Mouse (Mus musculus) kidney, postnatal 10 days (tissue): ENCODE measurements at regions not wholly inside any gene's neighbourhood (a gene's known extent, or its start where the extent isn't known, plus 50 kb on each side); places are given as distances from the start of the nearest gene placed in this dataset.
A peak's percentile ranks its signal among the peaks of the same experiment; 100 is the strongest.

Source experiments
- DNase-seq: peaks from one replicate; pipeline ENCODE4 v3.0.0; 2021; ENCODE audit warnings: mixed read lengths

GRCm38 (mm10) chr10:92219310-92219709, 502.9 kb downstream of the Nedd1 start:
- DNase-seq: no peak

- DNase-seq: no peak
Measured at GRCm38 (mm10) chr10:92170856-92171255, 551.4 kb downstream of the Nedd1 start.

DNA sequence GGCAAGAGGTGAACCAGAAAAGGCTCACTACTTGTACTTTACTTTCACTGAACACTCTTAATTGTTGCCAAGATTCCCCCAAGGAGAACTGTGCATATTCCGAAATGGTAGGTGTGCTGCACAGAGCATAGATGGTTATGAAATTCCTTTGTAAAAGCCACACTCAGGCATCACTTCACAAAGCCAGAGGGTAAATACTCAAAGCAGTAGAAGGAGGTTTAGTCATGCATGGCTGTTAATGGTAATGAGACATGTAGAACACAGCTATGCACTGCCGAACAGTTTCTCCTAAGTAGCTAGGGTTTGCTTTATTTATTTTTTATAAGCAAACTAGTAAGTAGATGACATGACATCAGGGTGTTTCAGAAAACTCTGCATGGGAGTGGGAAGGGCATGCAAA, 556.2 kb downstream of the Nedd1 start:
- no peak for DNase-seq

- no peak for DNase-seq
Measured at GRCm38 (mm10) chr10:92164991-92165390, 557.2 kb downstream of the Nedd1 start.

DNA sequence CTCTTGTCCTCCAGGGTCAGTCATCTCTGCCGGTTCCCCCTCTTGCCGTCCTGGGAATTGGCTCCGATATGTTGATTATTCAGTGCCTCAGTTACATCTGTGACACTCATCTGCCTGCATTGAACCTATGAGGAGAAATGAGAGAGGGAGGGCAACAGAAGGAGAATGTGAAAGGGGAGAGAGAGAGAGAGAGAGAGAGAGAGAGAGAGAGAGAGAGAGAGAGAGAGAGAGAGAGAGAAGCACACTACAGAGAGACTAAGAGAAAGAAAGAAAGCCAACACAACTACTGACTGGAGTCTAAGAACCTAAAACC, 557.6 kb downstream of the Nedd1 start:
- DNase-seq: no peak

DNA sequence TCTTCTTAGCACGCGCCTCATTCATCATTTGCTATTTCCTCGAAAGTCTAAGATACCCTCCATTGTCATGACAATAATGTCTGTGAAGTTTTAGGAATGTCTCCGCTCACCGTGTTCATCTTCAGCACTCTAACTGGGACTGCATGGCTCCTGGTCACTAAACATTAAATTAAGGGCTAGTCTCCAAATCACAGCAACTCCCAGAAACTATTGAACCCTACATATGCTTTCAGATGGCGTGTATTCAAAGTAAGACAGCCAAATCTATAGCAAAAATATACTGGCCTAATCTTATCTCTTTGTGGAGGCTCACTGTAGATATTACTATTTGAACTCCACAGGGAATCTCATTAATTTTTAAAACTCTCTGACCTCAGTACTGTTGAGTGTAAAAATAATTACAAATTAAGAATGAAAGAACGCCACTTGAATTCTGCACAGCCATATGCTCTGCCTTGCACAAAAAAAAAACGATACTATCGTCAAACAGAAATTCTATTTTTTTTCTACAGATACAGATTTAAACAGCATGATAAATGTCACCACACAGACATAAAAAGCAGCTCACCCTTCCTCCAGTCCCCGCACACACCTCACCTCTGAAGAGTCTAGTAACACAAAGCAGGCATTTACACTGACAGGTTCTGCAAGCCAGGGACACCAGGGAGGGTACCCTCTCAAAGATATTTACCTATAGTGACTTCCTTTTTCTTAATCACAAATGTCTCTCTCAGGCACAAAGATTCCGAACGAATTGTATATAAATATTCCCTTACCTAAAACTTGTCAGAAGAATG, 558.2 kb downstream of the Nedd1 start:
- no peak for DNase-seq

- no peak for DNase-seq
Measured at GRCm38 (mm10) chr10:92163071-92163504, 559.1 kb downstream of the Nedd1 start.

GRCm38 (mm10) chr10:92162473-92163011, 559.7 kb downstream of the Nedd1 start:
- DNase-seq: peak; percentile 10

- DNase-seq: no peak
Measured at GRCm38 (mm10) chr10:92161501-92161900, 560.7 kb downstream of the Nedd1 start.

DNA sequence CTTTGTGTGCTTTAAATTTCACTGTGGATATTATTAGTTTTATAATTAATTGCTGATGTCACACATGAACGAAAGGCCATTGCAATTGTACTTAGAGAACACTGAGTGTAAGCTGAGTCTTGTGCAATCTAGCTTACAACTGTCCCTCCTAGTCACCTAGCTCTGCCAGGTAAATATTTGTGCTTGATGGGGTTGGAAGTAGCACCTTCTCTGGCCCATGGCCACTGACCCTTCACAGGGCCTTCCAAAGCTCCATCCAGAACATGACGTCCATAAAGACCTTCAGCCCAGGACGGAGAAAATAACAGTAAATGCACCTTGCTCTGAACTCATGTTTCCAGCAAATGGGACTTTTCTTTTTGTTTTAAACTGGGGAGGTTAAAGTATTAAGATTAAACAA, 576.0 kb downstream of the Nedd1 start:
- DNase-seq: no peak

- DNase-seq: no peak
Measured at GRCm38 (mm10) chr10:92135521-92135920, 586.7 kb downstream of the Nedd1 start.

GRCm38 (mm10) chr10:92112790-92113189, 609.4 kb downstream of the Nedd1 start:
- DNase-seq: no peak

GRCm38 (mm10) chr10:92106331-92106730, 615.9 kb downstream of the Nedd1 start:
- DNase-seq: no peak

GRCm38 (mm10) chr10:92103887-92104286, 618.3 kb downstream of the Nedd1 start:
- DNase-seq: no peak

GRCm38 (mm10) chr10:92102755-92103154, 619.5 kb downstream of the Nedd1 start:
- no peak for DNase-seq

DNA sequence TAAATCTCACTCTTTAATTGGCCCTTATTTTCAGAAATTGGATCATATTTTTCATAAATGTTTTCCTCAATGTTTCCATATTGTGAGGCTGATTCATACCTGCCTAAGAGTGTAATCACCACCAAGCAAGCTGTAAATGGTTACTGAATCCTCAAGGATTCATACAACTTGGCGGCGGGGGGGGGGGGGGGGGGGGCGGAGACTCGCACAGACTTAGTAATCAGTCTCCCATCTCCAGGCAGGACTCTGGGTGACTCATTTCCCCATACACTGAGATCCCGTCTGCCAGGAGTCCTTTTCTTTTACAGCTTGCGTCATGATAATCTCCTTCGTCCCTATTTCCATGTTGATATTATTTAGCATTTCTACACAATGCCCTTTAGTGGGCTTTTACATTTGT, 624.7 kb downstream of the Nedd1 start:
- no peak for DNase-seq

DNA sequence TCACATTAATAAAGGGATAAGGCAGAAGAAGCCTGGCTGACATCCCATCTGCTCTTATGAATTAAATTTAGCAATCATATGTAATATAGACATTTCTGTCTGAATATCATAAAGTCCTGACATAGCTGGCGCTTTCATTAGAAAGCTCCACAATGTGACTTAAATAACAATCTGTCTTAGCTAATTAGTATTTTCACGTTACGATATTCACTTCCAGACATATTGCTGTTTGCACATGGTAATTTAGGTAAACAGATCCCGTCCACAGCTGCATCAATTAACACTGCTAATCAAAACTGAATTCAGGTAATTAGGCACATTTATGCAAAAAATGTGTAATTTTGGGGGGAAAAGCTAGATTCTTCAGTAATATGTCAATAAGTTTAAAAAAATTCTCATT, 625.1 kb downstream of the Nedd1 start:
- no peak for DNase-seq

GRCm38 (mm10) chr10:92091480-92092395, 630.5 kb downstream of the Nedd1 start:
- no peak for DNase-seq

DNA sequence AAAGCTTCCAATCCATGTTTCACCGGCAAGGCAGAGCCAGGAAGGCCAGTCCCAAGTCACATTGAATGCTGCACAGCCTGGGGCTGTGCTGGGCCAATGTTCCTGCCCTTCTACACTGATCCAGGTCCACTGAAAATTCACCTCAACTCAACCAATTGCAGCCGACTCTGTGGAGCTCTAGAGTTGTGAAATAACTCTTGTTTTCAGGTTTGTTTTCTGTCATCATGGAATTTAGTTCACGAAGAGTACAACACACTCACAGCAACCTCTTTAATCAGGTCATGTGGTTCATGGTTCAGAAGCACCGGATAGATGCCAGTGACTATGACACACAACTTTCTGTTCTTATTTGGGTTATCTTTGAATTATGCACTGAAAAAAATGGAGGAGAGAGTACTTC, 640.1 kb downstream of the Nedd1 start:
- DNase-seq: no peak

- DNase-seq: no peak
Measured at GRCm38 (mm10) chr10:92081199-92081598, 641.0 kb downstream of the Nedd1 start.

- DNase-seq: no peak
Measured at GRCm38 (mm10) chr10:92079421-92079820, 642.8 kb downstream of the Nedd1 start.

DNA sequence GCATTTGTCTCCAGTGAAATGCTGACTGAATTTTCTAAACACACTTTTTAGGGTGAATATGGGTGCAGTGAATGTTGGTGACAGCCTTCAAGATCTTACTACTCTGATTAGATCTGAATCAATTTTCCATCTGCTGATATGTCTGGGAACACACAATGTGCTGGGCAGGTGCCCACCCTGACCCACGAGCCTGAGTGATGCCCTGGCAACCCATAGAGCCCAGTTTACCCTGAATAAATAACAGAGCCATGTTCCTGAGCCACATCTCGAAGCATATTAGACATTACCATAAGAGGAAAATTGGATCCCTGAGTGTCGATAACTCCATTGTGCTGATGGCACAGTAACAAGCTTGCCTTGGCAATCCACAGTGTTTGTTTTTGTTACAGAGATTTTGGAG, 644.9 kb downstream of the Nedd1 start:
- no peak for DNase-seq

DNA sequence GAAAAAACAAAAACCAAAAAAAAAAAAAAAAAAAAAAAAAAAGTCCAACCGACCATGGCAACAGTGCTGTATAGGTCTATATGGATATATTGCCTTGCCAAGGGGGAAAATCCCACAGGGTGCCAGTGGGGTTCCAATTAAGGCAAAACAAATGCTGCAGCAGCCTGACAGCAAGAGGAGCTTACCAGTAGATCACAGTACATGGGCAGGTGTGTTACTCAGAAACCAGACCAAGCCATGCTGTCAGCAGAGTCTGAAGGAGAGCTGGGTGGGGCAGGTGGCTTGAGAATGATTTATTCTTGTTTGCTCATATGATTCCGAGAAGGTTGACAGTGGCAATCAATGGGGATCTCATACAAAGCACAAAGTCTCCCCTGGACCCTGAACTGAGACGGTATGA, 645.5 kb downstream of the Nedd1 start:
- DNase-seq: no peak

- DNase-seq: no peak
Measured at GRCm38 (mm10) chr10:92075469-92075868, 646.8 kb downstream of the Nedd1 start.
